Mouse (Mus musculus) kidney, adult 2 months (tissue): Measurements from ENCODE around the gene Nostrin.

Experiments
- CTCF ChIP-seq: fragments of 200-500 bp; conservative IDR thresholded peaks from 2 replicates; pipeline ENCODE4 v1.5.1; 2011; ENCODE audit warnings: low read depth, mild to moderate bottlenecking, control low read depth, low read length, moderate library complexity, mixed read lengths; ENCODE audit not compliant: insufficient read depth, insufficient read length
- POLR2A ChIP-seq: fragments of 200-500 bp; IDR thresholded peaks from one replicate; pipeline ENCODE4 v1.6.1; 2011; ENCODE audit warnings: low read depth, low read length, control low read depth

DNA sequence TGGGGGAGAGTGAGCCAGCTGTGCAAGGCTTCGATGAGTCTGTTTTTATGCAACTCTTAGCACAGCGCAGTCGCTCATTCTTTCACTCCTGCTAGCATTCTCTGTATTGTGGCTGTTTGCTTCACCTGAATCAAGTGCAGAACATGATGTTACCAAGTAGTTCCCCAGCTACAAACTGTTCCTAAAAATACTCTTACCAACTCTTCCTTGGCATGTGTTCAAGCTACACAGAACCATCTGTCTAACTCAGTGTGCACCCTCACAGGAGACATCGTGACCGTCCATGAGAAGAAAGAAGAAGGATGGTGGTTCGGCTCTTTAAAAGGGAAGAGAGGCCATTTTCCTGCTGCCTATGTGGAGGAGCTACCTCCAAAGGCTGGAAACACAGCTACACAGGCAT, 53.1 kb downstream of the Nostrin start:
- TF ChIP-seq CTCF (no peak), POLR2A (no peak)
